8 mouse cellular contexts compared by ENCODE assay signal in genomic region chr11:4772925-4773324, GRCm38 (mm10). TPM values are rescaled to one million over a fixed set of nuclear protein-coding genes. Genes with fewer than 3 reads are reported as not detected.
DNase-seq lines count a peak whose midpoint lies in the region; ATAC-seq and TF ChIP-seq lines count a peak whose summit lies in the region.

No protein-coding gene starts in this region.

- TF ChIP-seq POLR2A in lung, adult 2 months (IDR thresholded peaks at IDR 0.05; ENCODE audit: borderline replicate concordance, extremely low read depth, low read depth, low read length), result no peak

- no peaks in the 10 kb centered on the region for H3K27me3 ChIP-seq in hindbrain, postnatal 0 days (ENCODE audit: insufficient read depth, low read length)

- ATAC-seq in hindbrain, postnatal 0 days, result no peak; the same call in 1 of the 2 replicates
- no peak for ATAC-seq in activated CD4-positive, CD25-positive, alpha-beta regulatory T cell, adult 4 months

- no peak overlapping the region for H3K4me3 ChIP-seq in hindbrain, postnatal 0 days (ENCODE audit: low read length)
- H3K4me3 ChIP-seq in lung, adult 2 months (replicated peaks; ENCODE audit: extremely low read depth, low read depth, low read length), result no peak overlapping the region

- no peaks in the 10 kb centered on the region for H3K4me1 ChIP-seq in hindbrain, postnatal 0 days (ENCODE audit: insufficient read depth, low read length)
- H3K4me1 ChIP-seq in lung, adult 2 months (ENCODE audit: control insufficient read depth, insufficient read depth, low read length), result no peaks in the 10 kb centered on the region

- no peak overlapping the region for H3K9ac ChIP-seq in hindbrain, postnatal 0 days (replicated peaks; ENCODE audit: low read length)

- WGBS in hindbrain, postnatal 0 days, result 19% methylated on average over 3 of the region's 3 CpGs
- 44% methylated on average over 3 of the region's 3 CpGs for WGBS in lung, adult 2 months

- peak overlapping the region; percentile 12; the same call in 1 of the 2 replicates for H3K27ac ChIP-seq in hindbrain, postnatal 0 days

- peak; percentile 69 for TF ChIP-seq CTCF in hindbrain, postnatal 0 days (IDR thresholded peaks at IDR 0.05; ENCODE audit: low read depth)
- TF ChIP-seq CTCF in lung, adult 2 months (IDR thresholded peaks at IDR 0.05; ENCODE audit: insufficient read depth, low read length), result peak; percentile 49

- H3K9me3 ChIP-seq in hindbrain, postnatal 0 days (ENCODE audit: low read length), result no peaks in the 10 kb centered on the region

- no peak overlapping the region for H3K4me2 ChIP-seq in hindbrain, postnatal 0 days (ENCODE audit: low read depth, low read length)

- peak; percentile 50 for DNase-seq in ovary, postnatal 36 days (ENCODE audit: low spot score)
- DNase-seq in ovary, adult 18-20 months (ENCODE audit: low spot score), result no peak
- peak; percentile 45 for DNase-seq in adrenal gland, adult 8-10 months
- peak; percentile 75 for DNase-seq in embryo, embryonic 10.5 days (ENCODE audit: low spot score)
- peak; percentile 76 for DNase-seq in hindbrain, postnatal 0 days (ENCODE audit: low spot score)
- peak; percentile 70 for DNase-seq in lung, adult 2 months
- peak; percentile 74 for DNase-seq in right cerebral cortex, postnatal 14 days

- 0 out of 2 replicates have a peak, but pooled peaks cover 14% of the 10 kb centered on the region for H3K36me3 ChIP-seq in hindbrain, postnatal 0 days (ENCODE audit: insufficient read depth, low read length)

RNA-seq across cellular contexts. Expression of gene Cabp7, which starts 26.3 kb away (rescaled TPM):
- total RNA-seq in adrenal gland, adult 8-10 months (2022), result under 1 TPM in 3 of 4 experiments, not detected in 1; 0.12 to 0.86 (median 0.14) TPM
- total RNA-seq in hindbrain, postnatal 0 days (2014; rRNA removed), result 20.4 and 23.6 TPM in 2 replicates
- 2.9 and 3.3 TPM in 2 replicates for polyA plus RNA-seq in hindbrain, postnatal 0 days (2015; fragmentation: Nextera tagmentation; extraction: Ambion mirVana)
- polyA plus RNA-seq in lung, adult 2 months (2012; rRNA removed), result 0.25 TPM in 1 of 2 replicates, not detected in the other
- under 1 TPM; 0.15 to 0.31 TPM for polyA plus RNA-seq in activated CD4-positive, CD25-positive, alpha-beta regulatory T cell, adult 4 months (2017; shearing (Covaris generic))
